Mouse (Mus musculus): ENCODE measurements around the gene Dram1. TPM values are rescaled to one million over a fixed set of nuclear protein-coding genes. Genes with fewer than 3 reads are reported as not detected.

Gene Dram1
- polyA plus RNA-seq, 1 experiment: 8.4 TPM

DNA sequence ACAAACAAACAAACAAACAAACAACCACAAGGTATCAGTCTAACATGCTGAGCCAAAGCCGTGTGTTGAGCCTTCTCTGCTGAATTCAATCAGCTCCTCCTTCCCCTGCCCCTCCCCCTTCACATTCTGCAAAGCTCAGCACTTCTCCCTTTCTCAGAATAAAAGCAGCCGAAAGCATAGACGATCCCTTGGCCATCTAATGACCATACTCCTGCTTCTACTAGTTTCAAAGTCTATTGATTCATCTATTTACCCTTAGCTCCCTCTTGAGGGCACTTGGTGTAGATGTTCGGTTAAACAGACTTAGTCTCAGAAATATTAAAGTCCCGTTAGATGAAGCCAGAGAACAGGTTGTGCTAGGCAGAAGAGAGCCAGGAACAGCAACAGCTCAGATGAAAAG lies 48.2 kb downstream of the Dram1 start:
- WGBS: 13% methylated on average over 5 of the region's 5 CpGs
- Histone ChIP-seq H3K27ac (ENCODE audit: control insufficient read depth, insufficient read depth, low read depth, low read length, poor library complexity) (no peak overlapping the region), H3K4me1 (ENCODE audit: control insufficient read depth, insufficient read depth, low read length) (no peaks in the 10 kb centered on the region; the same call in 1 of the 2 replicates), H3K4me3 (replicated peaks; ENCODE audit: control insufficient read depth, low read depth, low read length) (no peak overlapping the region)
- no peak for TF ChIP-seq POLR2A (IDR thresholded peaks at IDR 0.05; ENCODE audit: borderline replicate concordance, control insufficient read depth, low read depth, low read length)
- TF ChIP-seq CTCF (IDR thresholded peaks at IDR 0.05; ENCODE audit: control insufficient read depth, insufficient read depth, low read length): no peak

GRCm38 (mm10) chr10:88328056-88328450 lies 50.8 kb downstream of the Dram1 start:
- Histone ChIP-seq H3K4me1 (ENCODE audit: control insufficient read depth, insufficient read depth, low read length) (no peaks in the 10 kb centered on the region; the same call in 1 of the 2 replicates), H3K4me3 (replicated peaks; ENCODE audit: control insufficient read depth, low read depth, low read length) (no peak overlapping the region), H3K27ac (ENCODE audit: control insufficient read depth, insufficient read depth, low read depth, low read length, poor library complexity) (no peak overlapping the region)
- WGBS: 64% methylated on average over 4 of the region's 4 CpGs
- TF ChIP-seq POLR2A (IDR thresholded peaks at IDR 0.05; ENCODE audit: borderline replicate concordance, control insufficient read depth, low read depth, low read length) (no peak), CTCF (IDR thresholded peaks at IDR 0.05; ENCODE audit: control insufficient read depth, insufficient read depth, low read length) (no peak)

GRCm38 (mm10) chr10:88327160-88328055 lies 51.5 kb downstream of the Dram1 start:
- WGBS: 47% methylated on average over 11 of the region's 11 CpGs
- no peak overlapping the region for H3K27ac ChIP-seq (ENCODE audit: control insufficient read depth, insufficient read depth, low read depth, low read length, poor library complexity)
- no peak overlapping the region for H3K4me3 ChIP-seq (replicated peaks; ENCODE audit: control insufficient read depth, low read depth, low read length)
- H3K4me1 ChIP-seq (ENCODE audit: control insufficient read depth, insufficient read depth, low read length): no peaks in the 10 kb centered on the region
- peak; percentile 39 for TF ChIP-seq CTCF (IDR thresholded peaks at IDR 0.05; ENCODE audit: control insufficient read depth, insufficient read depth, low read length)
- no peak for TF ChIP-seq POLR2A (IDR thresholded peaks at IDR 0.05; ENCODE audit: borderline replicate concordance, control insufficient read depth, low read depth, low read length)

GRCm38 (mm10) chr10:88321739-88322138 lies 57.1 kb downstream of the Dram1 start:
- Histone ChIP-seq H3K4me3 (replicated peaks; ENCODE audit: control insufficient read depth, low read depth, low read length) (no peak overlapping the region), H3K27ac (ENCODE audit: control insufficient read depth, insufficient read depth, low read depth, low read length, poor library complexity) (no peak overlapping the region), H3K4me1 (ENCODE audit: control insufficient read depth, insufficient read depth, low read length) (no peaks in the 10 kb centered on the region; the same call in 1 of the 2 replicates)
- WGBS: 82% methylated on average over 5 of the region's 5 CpGs
- TF ChIP-seq CTCF (IDR thresholded peaks at IDR 0.05; ENCODE audit: control insufficient read depth, insufficient read depth, low read length) (no peak), POLR2A (IDR thresholded peaks at IDR 0.05; ENCODE audit: borderline replicate concordance, control insufficient read depth, low read depth, low read length) (no peak)

DNA sequence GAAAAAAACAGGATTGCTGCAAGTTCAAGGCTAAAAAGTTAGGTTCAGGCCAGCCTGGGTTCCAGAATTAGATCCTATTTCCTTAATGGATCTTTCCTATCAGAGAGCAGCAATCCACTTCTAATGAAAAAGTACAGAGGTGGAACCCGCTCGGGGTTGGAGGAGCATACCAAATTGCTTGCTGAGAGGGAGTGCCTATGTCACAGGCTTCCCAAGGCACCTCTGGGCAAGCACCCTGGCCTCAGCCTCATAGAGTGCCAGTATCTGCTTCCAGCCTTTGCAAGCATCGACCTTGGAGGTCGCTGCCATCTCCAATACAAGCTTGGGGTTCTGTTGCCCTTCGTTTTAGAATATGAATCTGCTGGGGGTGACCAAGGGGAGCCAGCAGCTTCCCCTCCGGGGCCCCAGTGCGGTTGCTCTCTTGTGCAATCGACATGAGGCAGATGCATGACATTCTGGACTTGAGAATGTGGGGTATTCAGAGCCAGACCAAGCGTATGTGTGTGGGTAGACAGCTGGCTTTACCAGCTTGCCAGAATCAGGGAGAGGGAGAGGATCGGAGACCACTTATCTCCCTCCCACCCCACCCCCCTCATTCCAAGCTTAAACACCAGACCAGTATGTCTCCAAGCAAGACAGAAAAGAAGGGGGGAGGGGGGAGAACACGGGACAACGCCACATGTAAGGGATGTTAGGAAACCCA lies 58.0 kb downstream of the Dram1 start:
- Histone ChIP-seq H3K4me1 (ENCODE audit: control insufficient read depth, insufficient read depth, low read length) (no peaks in the 10 kb centered on the region; the same call in 1 of the 2 replicates), H3K4me3 (replicated peaks; ENCODE audit: control insufficient read depth, low read depth, low read length) (no peak overlapping the region), H3K27ac (ENCODE audit: control insufficient read depth, insufficient read depth, low read depth, low read length, poor library complexity) (peak overlapping the region; percentile 38; the same call in 1 of the 2 replicates)
- 36% methylated on average over 12 of the region's 12 CpGs for WGBS
- TF ChIP-seq CTCF (IDR thresholded peaks at IDR 0.05; ENCODE audit: control insufficient read depth, insufficient read depth, low read length) (no peak), POLR2A (IDR thresholded peaks at IDR 0.05; ENCODE audit: borderline replicate concordance, control insufficient read depth, low read depth, low read length) (no peak)

DNA sequence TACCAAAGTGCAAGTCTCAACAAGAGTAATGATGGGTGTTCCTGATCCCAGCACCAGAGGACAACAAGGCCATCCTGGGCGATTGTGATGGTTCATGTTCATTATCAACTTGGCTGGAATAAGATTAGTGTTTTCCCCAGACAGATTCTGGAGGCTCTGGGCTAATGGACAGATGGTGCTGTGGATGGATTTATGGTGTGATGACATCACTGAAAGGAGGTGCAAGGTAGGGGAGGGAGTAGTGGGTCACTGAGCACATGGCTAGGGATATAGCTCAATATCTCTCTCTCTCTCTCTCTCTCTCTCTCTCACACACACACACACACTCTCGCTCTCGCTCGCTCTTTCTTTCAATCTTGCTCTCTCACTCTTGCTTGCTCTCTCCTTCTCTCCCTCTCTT lies 60.7 kb downstream of the Dram1 start:
- TF ChIP-seq POLR2A (IDR thresholded peaks at IDR 0.05; ENCODE audit: borderline replicate concordance, control insufficient read depth, low read depth, low read length) (no peak), CTCF (IDR thresholded peaks at IDR 0.05; ENCODE audit: control insufficient read depth, insufficient read depth, low read length) (no peak)
- Histone ChIP-seq H3K4me1 (ENCODE audit: control insufficient read depth, insufficient read depth, low read length) (no peaks in the 10 kb centered on the region; the same call in 1 of the 2 replicates), H3K4me3 (replicated peaks; ENCODE audit: control insufficient read depth, low read depth, low read length) (no peak overlapping the region), H3K27ac (ENCODE audit: control insufficient read depth, insufficient read depth, low read depth, low read length, poor library complexity) (no peak overlapping the region)
- 76% methylated on average over 4 of the region's 4 CpGs for WGBS

DNA sequence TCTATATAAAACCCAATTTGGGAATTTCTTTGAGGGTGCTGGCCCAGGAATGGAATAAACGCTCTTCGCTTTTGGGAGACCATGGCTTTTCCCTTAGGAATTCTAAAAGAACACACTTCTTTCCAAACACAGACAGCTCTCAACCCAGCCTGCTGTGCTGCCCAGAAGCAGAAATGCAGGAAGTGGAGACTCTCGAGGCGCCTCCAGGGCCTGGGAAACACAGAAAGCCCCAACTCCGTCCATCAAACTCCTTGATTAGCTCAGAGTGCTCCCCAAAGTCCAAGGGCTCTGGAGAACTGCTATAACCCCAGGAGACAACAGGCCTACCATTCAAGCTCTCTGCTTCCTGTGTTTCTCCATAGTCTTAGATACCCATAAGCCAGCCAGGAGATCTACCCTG lies 61.7 kb downstream of the Dram1 start:
- Histone ChIP-seq H3K27ac (ENCODE audit: control insufficient read depth, insufficient read depth, low read depth, low read length, poor library complexity) (no peak overlapping the region), H3K4me3 (replicated peaks; ENCODE audit: control insufficient read depth, low read depth, low read length) (no peak overlapping the region), H3K4me1 (ENCODE audit: control insufficient read depth, insufficient read depth, low read length) (no peaks in the 10 kb centered on the region; the same call in 1 of the 2 replicates)
- 76% methylated on average over 5 of the region's 5 CpGs for whole genome bisulfite sequencing
- no peak for TF ChIP-seq POLR2A (IDR thresholded peaks at IDR 0.05; ENCODE audit: borderline replicate concordance, control insufficient read depth, low read depth, low read length)
- TF ChIP-seq CTCF (IDR thresholded peaks at IDR 0.05; ENCODE audit: control insufficient read depth, insufficient read depth, low read length): no peak

GRCm38 (mm10) chr10:88314841-88315240 lies 64.0 kb downstream of the Dram1 start:
- H3K4me1 ChIP-seq (ENCODE audit: control insufficient read depth, insufficient read depth, low read length): no peaks in the 10 kb centered on the region; the same call in 1 of the 2 replicates
- WGBS: 79% methylated on average over 5 of the region's 5 CpGs
- H3K27ac ChIP-seq (ENCODE audit: control insufficient read depth, insufficient read depth, low read depth, low read length, poor library complexity): no peak overlapping the region
- no peak overlapping the region for H3K4me3 ChIP-seq (replicated peaks; ENCODE audit: control insufficient read depth, low read depth, low read length)
- TF ChIP-seq POLR2A (IDR thresholded peaks at IDR 0.05; ENCODE audit: borderline replicate concordance, control insufficient read depth, low read depth, low read length) (no peak), CTCF (IDR thresholded peaks at IDR 0.05; ENCODE audit: control insufficient read depth, insufficient read depth, low read length) (no peak)

Measured in bone marrow, adult 2 months (tissue).